Mouse (Mus musculus) myocyte (in vitro differentiated cells): ENCODE results near the gene Fstl4.

Source experiments
- E2F4 ChIP-seq: IDR thresholded peaks from one replicate; pipeline ENCODE4 v1.6.1; 2011; ENCODE audit warnings: mild to moderate bottlenecking, control low read depth, moderate library complexity; ENCODE audit not compliant: insufficient read depth
- MAX ChIP-seq: IDR thresholded peaks from one replicate; pipeline ENCODE4 v1.6.1; 2011; ENCODE audit warnings: low read depth, mild to moderate bottlenecking, control low read depth
- MYOD1 ChIP-seq, 3 experiments: IDR thresholded peaks; one replicate each; pipeline ENCODE4 v1.6.1; 2011; ENCODE audit warnings: control low read depth in 2 of 3, low read depth in 2 of 3, mild to moderate bottlenecking in 2 of 3, moderate library complexity in 1 of 3; ENCODE audit not compliant: insufficient read length in 2 of 3, control insufficient read depth in 1 of 3
- MYOG ChIP-seq, 3 experiments: IDR thresholded peaks; one replicate each; pipeline ENCODE4 v1.6.1; 2011; ENCODE audit warnings: control low read depth in 2 of 3, low read depth in 2 of 3, mild to moderate bottlenecking in 2 of 3; ENCODE audit not compliant: insufficient read length in 2 of 3, control insufficient read depth in 1 of 3, insufficient read depth in 1 of 3
- POLR2A ChIP-seq: IDR thresholded peaks from one replicate; pipeline ENCODE4 v1.6.1; 2011; ENCODE audit warnings: low read depth, mild to moderate bottlenecking, control low read depth, moderate library complexity; ENCODE audit not compliant: insufficient read length
- POLR2AphosphoS2 ChIP-seq: IDR thresholded peaks from one replicate; pipeline ENCODE4 v1.6.1; 2011; ENCODE audit warnings: low read depth, control low read depth; ENCODE audit not compliant: insufficient read length
- REST ChIP-seq: IDR thresholded peaks from one replicate; pipeline ENCODE4 v1.6.1; 2011; ENCODE audit warnings: mild to moderate bottlenecking, control low read depth, moderate library complexity; ENCODE audit not compliant: insufficient read depth, insufficient read length
- TCF12 ChIP-seq: IDR thresholded peaks from one replicate; pipeline ENCODE4 v1.6.1; 2011; ENCODE audit warnings: mild to moderate bottlenecking, control low read depth; ENCODE audit not compliant: poor library complexity, insufficient read depth, severe bottlenecking
- USF1 ChIP-seq: IDR thresholded peaks from one replicate; pipeline ENCODE4 v1.6.1; 2011; ENCODE audit warnings: low read depth, mild to moderate bottlenecking, control low read depth, moderate library complexity

GRCm38 (mm10) chr11:52744593-52745450 is 19.6 kb upstream of the Fstl4 start:
- TF ChIP-seq POLR2A (no peak), USF1 (no peak), REST (no peak), E2F4 (no peak), TCF12 (no peak), POLR2AphosphoS2 (no peak), MYOD1 (IDR thresholded peaks at IDR 0.05; ENCODE audit: control insufficient read depth in 1 of 3, insufficient read length in 2 of 3, low read depth in 2 of 3) (no peak), MAX (no peak), MYOG (IDR thresholded peaks at IDR 0.05; ENCODE audit: control insufficient read depth in 1 of 3, insufficient read depth in 1 of 3, insufficient read length in 2 of 3, low read depth in 2 of 3) (no peak)
